Mouse (Mus musculus) thymus, adult 2 months (tissue): ENCODE data around the gene Zfp638.

Source experiments
- CTCF ChIP-seq: fragments of 200-500 bp; IDR thresholded peaks from 2 replicates; pipeline ENCODE4 v1.5.1; 2012; ENCODE audit warnings: mild to moderate bottlenecking, control low read depth, low read length, moderate library complexity, borderline replicate concordance; ENCODE audit not compliant: control insufficient read depth, poor library complexity, insufficient read depth; ENCODE audit errors: extremely low read depth
- POLR2A ChIP-seq: fragments of 200-500 bp; IDR thresholded peaks from 2 replicates; pipeline ENCODE4 v1.6.1; 2012; ENCODE audit warnings: mild to moderate bottlenecking, low read length, control low read depth, moderate library complexity; ENCODE audit not compliant: control insufficient read depth, poor library complexity, insufficient read depth; ENCODE audit errors: extremely low read depth

DNA sequence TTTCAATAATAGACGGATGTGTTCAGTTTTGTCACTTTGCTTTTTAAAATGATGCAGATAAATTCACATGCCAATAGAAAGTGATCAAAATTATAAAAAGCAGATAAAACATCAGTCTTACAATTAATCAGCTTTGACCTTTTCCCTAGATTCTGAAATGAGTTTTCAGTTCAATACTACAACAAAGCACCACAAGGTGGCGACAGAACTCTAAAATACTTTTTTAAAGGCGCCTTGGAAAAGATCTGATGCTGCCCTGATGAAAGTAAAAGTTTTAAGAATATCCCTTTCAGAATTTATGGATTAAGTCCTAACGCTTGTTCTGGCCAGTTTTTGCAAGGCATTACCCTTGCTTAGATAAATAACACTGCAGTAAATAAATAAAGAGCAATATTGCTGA is 12.9 kb downstream of the Zfp638 start:
- TF ChIP-seq CTCF (no peak), POLR2A (no peak)
